Mouse (Mus musculus) liver, adult 2 months (tissue): ENCODE measurements around the gene Mcemp1. TPM values are rescaled to one million over a fixed set of nuclear protein-coding genes. Genes with fewer than 3 reads are reported as not detected.

Experiments used
- DNase-seq: peaks from one replicate; pipeline ENCODE4 v3.0.0-alpha.2; 2011; ENCODE audit warnings: low read depth, low spot score; ENCODE audit errors: extremely low read depth
- H3K27ac ChIP-seq: fragments of 200-500 bp; replicated peaks from 2 replicates; pipeline ENCODE4 v1.5.1; 2012; ENCODE audit warnings: low read depth, mild to moderate bottlenecking, control low read depth, inconsistent platforms, low read length; ENCODE audit not compliant: insufficient read depth
- H3K27me3 ChIP-seq: fragments of 200-500 bp; 2 replicates; pipeline ENCODE4 v1.6.1; 2012; ENCODE audit warnings: mild to moderate bottlenecking, moderate library complexity, low read length, inconsistent platforms; ENCODE audit not compliant: control insufficient read depth, insufficient read depth
- H3K36me3 ChIP-seq: fragments of 200-500 bp; 2 replicates; pipeline ENCODE4 v1.6.1; 2012; ENCODE audit warnings: low read length, inconsistent platforms; ENCODE audit not compliant: control insufficient read depth, insufficient read depth
- H3K4me1 ChIP-seq: fragments of 200-500 bp; 2 replicates; pipeline ENCODE4 v1.6.1; 2011; ENCODE audit warnings: low read length; ENCODE audit not compliant: control insufficient read depth, insufficient read depth
- H3K4me3 ChIP-seq: fragments of 200-500 bp; 2 replicates; pipeline ENCODE4 v1.5.1; 2011; ENCODE audit warnings: low read depth, mild to moderate bottlenecking, control low read depth, low read length, moderate library complexity; ENCODE audit not compliant: insufficient read depth
- H3K79me2 ChIP-seq: fragments of 200-500 bp; 2 replicates; pipeline ENCODE4 v1.6.1; 2012; ENCODE audit warnings: inconsistent platforms, mild to moderate bottlenecking, low read length, moderate library complexity; ENCODE audit not compliant: control insufficient read depth, insufficient read depth
- H3K9ac ChIP-seq: fragments of 200-500 bp; 2 replicates; pipeline ENCODE4 v1.6.1; 2012; ENCODE audit warnings: low read depth, mild to moderate bottlenecking, control low read depth, inconsistent platforms, low read length
- CTCF ChIP-seq: fragments of 200-500 bp; IDR thresholded peaks from 2 replicates; pipeline ENCODE4 v1.5.1; 2011; ENCODE audit warnings: low read depth, low read length, control low read depth
- POLR2A ChIP-seq: fragments of 200-500 bp; IDR thresholded peaks from 2 replicates; pipeline ENCODE4 v1.6.1; 2011; ENCODE audit warnings: low read length, control low read depth; ENCODE audit not compliant: insufficient read depth; ENCODE audit errors: extremely low read depth
- WGBS: fragments of 180-500 bp; shearing (Covaris S2); methylation state at CpG from one replicate; pipeline ENCODE4 v1.1.7; 2018; 5-methylcytosine and 5-hydroxymethylcytosine counted together
- polyA plus RNA-seq: library from polyadenylated mRNA; depleted of rRNA; stranded (reverse); fragments of >200 nt; gene quantifications from 2 replicates; pipeline ENCODE4 v1.2.3, GENCODE M21; 2012
- total RNA-seq: library from RNA; depleted of rRNA; stranded (reverse); fragments of >200 nt; gene quantifications from 2 replicates; pipeline ENCODE4 v1.2.3, GENCODE M21; 2014

The Mcemp1 gene
- total and polyA plus RNA-seq, 2 experiments = 0.11 to 0.28 TPM

DNA sequence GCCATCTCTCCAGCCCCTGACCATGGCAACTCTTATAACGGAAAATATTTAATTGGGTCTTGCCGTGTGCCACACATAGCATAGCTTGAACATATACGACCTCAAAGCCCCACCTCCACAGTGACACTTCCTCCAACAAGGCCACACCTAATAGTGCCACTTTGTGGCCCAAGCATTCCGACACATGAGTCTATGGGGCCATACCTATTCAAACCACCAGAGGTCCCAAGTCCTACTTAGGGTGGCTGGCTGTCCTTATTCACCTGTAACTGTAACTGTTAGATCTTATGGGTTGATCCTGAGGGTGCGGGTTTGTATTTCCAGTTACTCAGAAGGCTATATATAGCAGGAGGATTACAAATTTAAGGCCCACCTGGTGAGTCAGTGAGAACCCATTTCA lies 37.5 kb upstream of the Mcemp1 start:
- no peak overlapping the region for H3K9ac ChIP-seq
- H3K36me3 ChIP-seq = no peaks in the 10 kb centered on the region
- peaks cover 4% of the 10 kb centered on the region for H3K4me1 ChIP-seq
- H3K27me3 ChIP-seq = no peaks in the 10 kb centered on the region
- peak; percentile 27; the same call in 1 of the 2 replicates for TF ChIP-seq CTCF
- TF ChIP-seq POLR2A = no peak
- peak; percentile 47 for DNase-seq
- H3K79me2 ChIP-seq = no peaks in the 10 kb centered on the region; the same call in 1 of the 2 replicates
- H3K27ac ChIP-seq = no peak overlapping the region
- H3K4me3 ChIP-seq = no peak overlapping the region
- 30% methylated on average over 5 of the region's 5 CpGs for WGBS

DNA sequence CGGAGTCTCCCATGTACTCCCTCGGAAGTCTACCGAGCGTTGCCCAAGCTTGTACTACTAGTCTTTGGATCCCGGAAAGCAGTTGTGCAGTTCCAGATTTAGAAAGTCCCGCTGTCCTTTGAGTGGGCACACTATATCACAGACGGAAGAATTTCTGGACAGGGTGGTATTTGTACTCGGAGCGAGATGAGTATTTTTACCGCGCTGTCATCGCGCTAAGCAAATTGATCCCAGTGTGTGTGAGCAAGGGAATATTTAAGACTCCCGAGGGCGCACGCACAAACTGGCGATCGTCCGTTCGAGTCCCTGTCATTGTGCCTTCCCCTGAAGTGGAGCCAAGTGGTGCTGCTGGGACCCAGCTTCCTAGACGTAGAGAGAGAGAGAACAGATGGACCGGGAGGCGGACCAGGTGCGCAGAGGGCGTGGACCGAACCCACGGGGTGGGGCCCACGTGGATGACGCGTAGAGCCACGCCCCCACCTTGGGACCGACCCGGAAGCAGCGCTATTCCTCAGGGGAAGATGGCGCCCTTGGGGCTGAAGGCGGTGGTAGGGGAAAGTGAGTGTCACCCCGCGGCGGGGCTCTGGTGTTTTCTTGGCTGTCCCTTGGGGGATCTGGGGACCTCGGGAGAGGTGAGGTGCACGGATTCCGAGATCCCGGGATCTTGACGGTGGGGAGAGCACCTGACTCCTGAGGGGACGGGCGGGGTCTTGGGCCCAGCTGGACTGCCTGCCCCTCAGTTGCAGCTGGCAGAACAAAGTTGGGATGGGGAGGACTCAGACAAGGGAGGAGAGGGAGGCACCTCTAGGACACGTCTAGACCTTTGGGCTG lies 34.7 kb upstream of the Mcemp1 start, which contains the start of gene Stxbp2:
Gene Stxbp2 (plus strand): TSS at position 309 of the 831 bp plus-strand sequence.
- 4% methylated on average over 47 of the region's 47 CpGs for WGBS
- Histone ChIP-seq H3K36me3 (peaks cover 3% of the 10 kb centered on the region), H3K79me2 (no peaks in the 10 kb centered on the region; the same call in 1 of the 2 replicates), H3K27me3 (no peaks in the 10 kb centered on the region), H3K4me1 (peaks cover 4% of the 10 kb centered on the region), H3K27ac (no peak within 1 kb of the TSS), H3K4me3 (peak within 1 kb of the TSS; percentile 73), H3K9ac (peak within 1 kb of the TSS; percentile 66)
- no peak for TF ChIP-seq CTCF
- TF ChIP-seq POLR2A = 0 out of 2 replicates have a peak, but pooled peaks have one; percentile 24
- peak; percentile 64 for DNase-seq

DNA sequence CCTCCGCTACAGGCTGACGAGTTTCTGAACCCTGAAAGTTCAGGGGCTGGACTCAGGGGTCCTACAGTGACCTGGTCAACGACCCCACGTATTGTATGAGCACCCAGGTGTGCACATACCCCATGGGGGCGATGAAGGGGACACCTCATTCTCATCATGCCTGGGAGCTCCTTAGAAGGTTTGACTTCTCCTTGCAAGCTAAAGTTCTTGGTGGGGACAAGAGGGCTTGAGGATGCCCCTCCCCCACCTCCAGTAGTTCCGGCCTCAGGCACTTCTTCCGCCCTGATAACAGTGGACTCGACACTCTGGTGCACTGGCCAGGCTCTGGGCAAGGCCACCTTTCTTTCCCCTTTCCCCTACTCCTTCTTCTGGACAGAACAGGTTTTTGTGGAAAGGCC lies 34.1 kb upstream of the Mcemp1 start:
- Histone ChIP-seq H3K27me3 (no peaks in the 10 kb centered on the region), H3K4me3 (peak overlapping the region; percentile 73), H3K9ac (peak overlapping the region; percentile 66), H3K36me3 (peaks cover 6% of the 10 kb centered on the region), H3K27ac (no peak overlapping the region), H3K4me1 (peaks cover 4% of the 10 kb centered on the region), H3K79me2 (no peaks in the 10 kb centered on the region; the same call in 1 of the 2 replicates)
- 7% methylated on average over 8 of the region's 8 CpGs for WGBS
- no peak for DNase-seq
- TF ChIP-seq POLR2A (no peak), CTCF (no peak)

DNA sequence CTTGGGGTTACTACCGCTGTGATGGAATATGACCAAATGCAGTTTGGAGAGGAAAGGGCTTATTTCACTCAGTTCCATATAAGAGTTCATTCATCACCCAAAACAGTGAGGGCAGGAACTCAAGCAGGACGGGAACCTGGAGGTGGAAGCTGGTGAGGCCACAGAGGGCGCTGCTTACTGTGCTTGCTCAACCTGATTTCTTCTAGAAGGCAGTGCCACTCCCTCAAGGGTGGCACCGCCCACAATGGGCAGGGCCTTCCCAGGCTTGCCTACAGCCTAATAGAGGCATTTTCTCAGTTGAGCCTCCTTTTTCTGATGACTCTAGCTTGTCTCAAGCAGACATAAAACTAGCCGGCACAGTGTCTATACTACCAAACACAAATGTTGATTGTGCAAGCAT lies 19.8 kb upstream of the Mcemp1 start:
- DNase-seq = peak; percentile 75
- H3K36me3 ChIP-seq = peaks cover 2% of the 10 kb centered on the region; the same call in 1 of the 2 replicates
- no peak overlapping the region for H3K27ac ChIP-seq

DNA sequence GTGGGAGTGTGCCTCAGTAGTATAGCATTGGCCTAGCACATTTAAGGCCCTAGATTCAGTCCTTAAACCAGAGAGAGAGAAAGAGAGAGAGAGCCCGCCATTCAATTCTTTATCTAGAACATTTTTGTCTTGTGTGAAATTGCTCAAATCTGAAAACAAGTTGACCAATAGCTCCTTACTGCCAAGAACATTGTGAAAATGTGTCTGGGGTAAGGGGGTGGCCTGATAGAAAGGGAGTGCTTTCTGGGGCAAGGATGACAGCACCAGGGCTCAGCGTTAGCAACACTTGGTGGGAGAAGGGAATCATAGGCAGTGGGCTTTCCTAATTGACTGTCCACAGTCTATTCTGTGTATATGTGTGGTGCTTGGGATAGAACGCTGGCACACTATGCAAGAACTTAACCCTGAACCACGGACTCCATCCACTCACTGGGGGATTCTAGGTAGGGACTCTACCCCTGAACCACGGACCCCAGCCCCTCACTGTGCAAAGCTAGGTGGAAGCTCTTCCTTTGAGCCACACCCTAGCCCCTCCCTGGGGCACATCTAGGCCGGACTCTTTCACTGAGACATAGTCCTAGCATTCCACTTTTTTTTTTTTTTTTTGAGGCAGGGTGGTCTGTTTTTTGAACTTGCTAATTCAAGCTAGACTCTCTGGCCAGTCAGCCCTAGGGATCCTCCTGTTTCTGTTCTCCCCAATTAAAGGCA lies 18.6 kb upstream of the Mcemp1 start:
- 82% methylated on average over 6 of the region's 6 CpGs for WGBS
- H3K4me3 ChIP-seq = no peak overlapping the region
- H3K4me1 ChIP-seq = no peaks in the 10 kb centered on the region
- H3K9ac ChIP-seq = no peak overlapping the region
- no peaks in the 10 kb centered on the region for H3K79me2 ChIP-seq
- H3K27me3 ChIP-seq = no peaks in the 10 kb centered on the region; the same call in 1 of the 2 replicates
- peak; percentile 74 for DNase-seq
- TF ChIP-seq POLR2A (no peak), CTCF (no peak)
- no peak overlapping the region for H3K27ac ChIP-seq
- 0 out of 2 replicates have a peak, but pooled peaks cover under 1% of the 10 kb centered on the region for H3K36me3 ChIP-seq

More for the DNA sequence above, 19.8 kb upstream of the Mcemp1 start:
- 13% methylated on average over 5 of the region's 5 CpGs for WGBS
- TF ChIP-seq POLR2A (no peak), CTCF (peak; percentile 67)
- Histone ChIP-seq H3K4me1 (no peaks in the 10 kb centered on the region), H3K9ac (no peak overlapping the region), H3K79me2 (no peaks in the 10 kb centered on the region), H3K4me3 (no peak overlapping the region), H3K27me3 (no peaks in the 10 kb centered on the region)
